Mouse (Mus musculus) granulocyte monocyte progenitor cell, adult 5-6 weeks (primary cell): ENCODE measurements around the gene 5031439G07Rik. TPM values are rescaled to one million over a fixed set of nuclear protein-coding genes. Genes with fewer than 3 reads are reported as not detected.
"Not testable (repeated sequence)": the region's sequence is repeated elsewhere in the genome, so short reads cannot be mapped to it uniquely, and the experiment has no call there.

Source experiments
- ATAC-seq: replicated peaks from 2 replicates; pipeline ENCODE4 v1.8.0; 2016; ENCODE audit warnings: mild to moderate bottlenecking, moderate TSS enrichment, inconsistent platforms; ENCODE audit not compliant: poor library complexity, severe bottlenecking
- total RNA-seq, 2 experiments: library from RNA; stranded (forward) in 1 of 2; stranded (reverse) in 1 of 2; fragments of 200-712, 200-1000 nt in 1 of 2; fragments of >200 nt in 1 of 2; fragmentation: Nextera tagmentation in 1 of 2; gene quantifications; 2 replicates each; pipeline ENCODE4 v1.2.3; 2014 to 2017

5031439G07Rik gene
- 14.1 and 20.8 TPM in 2 replicates for total RNA-seq (2014; fragmentation: Nextera tagmentation)
- total RNA-seq (2017): 12.2 and 14.2 TPM in 2 replicates

- ATAC-seq: peak; percentile 75
These were observed at the start of gene 5031439G07Rik for GRCm38 (mm10) chr15:84987874-84988825. Gene 5031439G07Rik (minus strand): TSS chr15:84988551.

- no peak for ATAC-seq
These were observed 49.0 kb upstream of the 5031439G07Rik start for GRCm38 (mm10) chr15:85037343-85037690.

GRCm38 (mm10) chr15:85036566-85037342 lies 48.4 kb upstream of the 5031439G07Rik start:
- ATAC-seq: peak; percentile 91

- not testable (repeated sequence) for ATAC-seq
These were observed 45.6 kb upstream of the 5031439G07Rik start for GRCm38 (mm10) chr15:85033916-85034315.

- no peak for ATAC-seq
These were observed 43.5 kb upstream of the 5031439G07Rik start for GRCm38 (mm10) chr15:85031866-85032265.

GRCm38 (mm10) chr15:85030643-85031042 lies 42.3 kb upstream of the 5031439G07Rik start:
- not testable (repeated sequence) for ATAC-seq

GRCm38 (mm10) chr15:85028648-85029047 lies 40.3 kb upstream of the 5031439G07Rik start, which contains the start of gene Fam118a:
Gene Fam118a (plus strand): TSS chr15:85028948.
- ATAC-seq: not testable (repeated sequence)

GRCm38 (mm10) chr15:85027740-85028139 lies 39.4 kb upstream of the 5031439G07Rik start:
- ATAC-seq: no peak

DNA sequence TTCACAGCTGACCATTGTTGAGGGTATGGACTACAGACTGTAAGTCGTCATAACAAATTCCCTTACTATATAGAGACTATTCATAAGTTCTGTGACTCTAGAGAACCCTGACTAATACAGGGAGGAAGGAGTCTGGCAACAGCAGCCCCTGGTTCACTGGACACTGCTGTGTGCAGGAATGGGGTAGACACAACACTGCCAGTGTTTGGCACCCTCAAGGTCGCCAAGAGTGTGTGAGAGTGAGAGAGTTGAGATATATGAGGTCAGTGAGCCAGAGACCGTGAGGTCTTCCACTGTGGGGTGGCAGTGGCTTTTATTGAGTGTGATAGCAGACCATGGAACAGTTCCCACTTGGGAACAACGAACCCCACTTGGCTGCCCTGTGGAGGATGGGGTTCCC lies 37.8 kb upstream of the 5031439G07Rik start:
- ATAC-seq: no peak

DNA sequence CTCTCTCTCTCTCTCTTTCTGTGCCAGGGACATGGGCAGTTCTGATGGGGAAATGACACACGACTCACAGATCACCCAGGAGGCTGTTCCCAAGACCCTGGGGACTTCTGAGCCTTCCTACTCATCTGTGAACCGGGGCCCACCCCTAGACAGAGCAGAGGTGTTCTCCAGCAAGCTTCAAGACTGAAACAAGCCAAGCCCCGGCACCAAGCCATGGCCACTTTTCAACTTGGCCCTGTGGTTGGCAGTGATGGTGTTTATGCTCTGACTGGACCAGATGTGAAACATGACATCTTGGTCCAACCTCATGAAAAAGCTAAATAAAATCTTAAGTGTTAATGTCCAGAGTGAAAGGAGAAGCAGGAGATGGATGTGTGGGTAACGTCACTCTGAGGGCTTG lies 33.9 kb upstream of the 5031439G07Rik start:
- ATAC-seq: no peak

DNA sequence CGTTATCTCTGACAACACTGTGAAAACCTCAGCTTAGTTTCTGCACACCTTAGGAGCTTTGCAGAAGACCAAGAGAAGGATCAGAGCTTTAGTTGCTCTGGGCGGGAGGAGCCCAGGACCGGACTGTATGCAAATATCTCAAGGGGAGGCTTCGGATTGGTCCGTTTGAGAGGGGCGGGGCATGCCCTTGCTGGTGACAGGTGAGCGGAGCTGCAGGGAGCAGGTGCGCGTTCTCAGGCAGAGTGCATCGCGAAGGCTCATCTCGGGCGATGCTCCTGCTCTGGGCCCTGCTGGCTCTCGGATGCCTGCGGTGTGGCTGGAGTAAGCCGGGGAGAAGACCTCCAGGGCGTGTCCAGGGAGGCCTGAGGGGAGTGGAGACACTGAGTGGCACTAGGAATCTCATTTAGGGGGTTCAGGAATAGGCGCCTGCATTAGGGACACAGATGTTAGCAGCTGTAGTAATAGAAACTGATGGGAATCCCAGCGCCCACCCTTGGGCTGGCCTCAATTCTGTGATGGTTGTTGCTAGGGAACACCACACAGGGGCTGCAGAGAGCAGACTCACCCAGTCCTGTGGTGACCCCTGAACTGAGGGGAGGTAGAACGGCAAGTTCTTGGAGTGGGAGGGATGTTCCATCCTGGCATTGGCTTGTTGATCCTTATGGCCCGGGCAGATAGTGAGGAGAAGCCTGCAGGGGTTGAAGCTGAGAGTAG lies 28.8 kb upstream of the 5031439G07Rik start, which contains the start of gene Upk3a:
TSS of gene Upk3a (plus strand) at position 191 of the 714 bp plus-strand sequence.
- ATAC-seq: no peak

DNA sequence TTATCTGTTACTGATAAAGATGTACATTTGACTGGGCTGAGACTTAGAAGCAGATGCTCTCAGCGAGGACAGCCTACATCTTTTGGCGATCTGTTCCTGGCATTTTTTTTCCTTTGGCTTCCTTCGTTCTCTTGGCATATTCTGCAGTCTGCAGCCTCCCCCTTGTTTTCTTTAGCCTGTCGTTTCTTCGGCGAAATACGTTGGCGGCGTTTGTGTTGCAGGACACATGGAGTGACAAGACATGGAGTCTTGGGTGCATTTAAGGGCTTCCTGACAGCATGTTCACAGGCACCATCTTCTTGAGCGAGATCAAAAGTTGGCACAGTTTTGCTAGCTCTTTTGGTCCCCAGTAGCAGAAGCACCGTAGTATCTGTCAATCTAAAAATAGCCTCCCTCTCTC lies 27.4 kb upstream of the 5031439G07Rik start:
- ATAC-seq: no peak

DNA sequence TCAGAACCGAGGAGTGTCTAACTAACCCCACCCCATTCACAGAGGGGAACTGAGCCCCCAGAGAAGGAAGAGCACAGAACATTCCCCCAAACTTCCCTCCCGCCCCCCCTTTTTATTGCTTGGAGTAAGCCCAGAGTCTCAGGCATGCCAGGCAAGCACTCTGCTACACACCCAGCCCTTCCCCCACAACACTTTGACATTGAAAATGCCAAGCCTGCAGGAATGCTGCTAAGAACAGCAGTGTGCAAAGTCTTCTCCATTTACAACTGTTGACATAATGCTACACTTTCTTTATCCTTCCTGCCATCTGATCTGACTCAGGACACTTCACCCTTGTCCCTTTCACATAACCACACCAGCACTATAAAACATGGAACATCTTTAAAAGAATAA lies 24.3 kb upstream of the 5031439G07Rik start:
- no peak for ATAC-seq

DNA sequence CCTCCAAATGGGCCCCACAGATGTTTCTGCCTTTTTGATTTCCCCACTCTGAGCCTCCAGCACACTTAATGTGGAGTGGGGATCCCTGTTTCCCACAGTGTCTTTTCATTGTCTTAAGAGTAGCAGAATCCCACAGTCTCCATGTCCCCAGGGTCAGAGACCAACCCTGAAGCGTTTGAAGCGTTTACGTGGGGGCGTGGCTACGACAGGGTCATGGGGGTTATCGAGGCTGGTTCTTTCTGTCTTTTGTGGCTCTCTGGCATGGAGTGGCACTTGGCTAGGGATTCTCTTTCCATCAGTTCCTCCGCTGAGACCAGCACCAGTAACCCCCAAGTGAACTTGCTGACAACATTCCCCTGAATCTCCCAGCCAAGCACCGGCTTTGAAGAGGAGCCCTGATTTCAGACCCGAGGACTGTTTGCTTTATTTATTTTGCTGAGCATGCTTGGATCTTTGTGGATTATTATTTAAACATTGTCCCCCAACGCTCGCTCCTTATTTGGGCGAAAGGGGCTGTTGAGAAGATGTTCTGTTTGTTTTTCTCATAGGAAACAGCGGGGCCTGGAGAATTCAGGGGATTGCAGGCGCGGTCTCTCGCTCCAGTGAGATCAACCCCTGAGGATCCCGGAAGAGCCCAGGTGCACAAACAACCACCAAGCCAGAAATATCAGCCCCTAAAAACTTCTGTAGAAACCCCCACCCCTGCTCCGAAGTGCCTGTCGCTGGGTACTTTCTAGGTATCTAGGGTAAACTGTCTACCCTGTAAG lies 23.7 kb upstream of the 5031439G07Rik start:
- ATAC-seq: no peak

- no peak for ATAC-seq
These were observed 21.3 kb upstream of the 5031439G07Rik start for GRCm38 (mm10) chr15:85009666-85010065.

GRCm38 (mm10) chr15:85000984-85001982 lies 12.9 kb upstream of the 5031439G07Rik start:
- peak; percentile 97 for ATAC-seq

DNA sequence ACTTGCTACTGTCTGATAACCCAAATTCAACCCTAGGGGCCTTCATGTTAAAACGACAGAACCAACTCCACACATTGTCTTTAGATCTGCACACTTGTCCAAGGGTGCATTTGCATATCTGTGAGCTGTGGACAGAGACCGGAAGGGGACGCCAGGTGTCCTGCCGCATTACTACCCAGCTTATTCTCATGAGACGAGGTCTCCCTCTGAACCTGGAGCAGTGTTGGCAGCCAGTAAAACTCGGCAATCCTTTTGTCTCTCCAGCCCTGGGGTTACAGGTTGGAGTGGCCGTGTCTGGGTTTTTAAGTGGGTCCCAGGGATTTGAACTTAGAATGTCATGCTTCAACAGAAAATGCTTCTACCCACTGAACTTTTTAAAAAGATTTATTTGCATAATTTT lies 11.6 kb upstream of the 5031439G07Rik start:
- ATAC-seq: no peak

DNA sequence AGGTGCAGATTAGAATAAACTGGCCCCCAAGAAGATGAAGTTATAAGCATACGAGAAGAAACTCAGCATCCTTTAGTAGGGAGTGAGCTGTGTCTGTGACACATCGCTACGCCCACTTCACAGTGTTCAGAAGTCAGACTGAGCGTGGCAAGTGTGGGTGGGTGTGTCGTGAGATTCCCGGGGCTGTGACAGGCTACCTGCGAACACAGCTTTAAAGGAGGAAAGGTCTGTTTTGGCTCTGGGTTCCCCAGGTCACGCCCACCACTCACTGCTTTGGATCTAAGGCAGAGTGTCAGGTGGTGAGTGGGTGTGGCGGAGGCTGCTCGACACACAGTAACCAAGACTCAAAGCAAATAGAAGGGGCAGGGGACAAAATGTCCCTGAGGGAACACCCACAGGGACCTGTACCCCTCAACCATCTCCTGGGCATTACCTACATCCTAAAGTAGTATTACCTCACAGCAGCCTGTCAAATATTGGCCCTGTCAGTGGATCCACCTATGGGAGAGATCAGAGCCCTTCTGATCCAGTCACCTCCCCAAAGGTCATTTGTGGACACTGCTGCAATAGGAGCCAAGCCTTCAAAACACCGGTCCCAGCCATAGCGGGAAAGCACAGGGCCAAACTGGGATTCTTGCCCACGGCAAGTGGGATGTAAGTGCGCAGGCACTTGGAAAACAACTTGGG lies 9.6 kb upstream of the 5031439G07Rik start:
- ATAC-seq: no peak
